Mouse (Mus musculus) frontal cortex, postnatal 25 days (tissue): ENCODE data around the gene Slc26a6.

Experiments
- DNase-seq, 2 experiments: peaks; one replicate each; pipeline ENCODE4 v3.0.0; 2022; ENCODE audit warnings: low spot score in 2 of 2

Gene Slc26a6

DNA sequence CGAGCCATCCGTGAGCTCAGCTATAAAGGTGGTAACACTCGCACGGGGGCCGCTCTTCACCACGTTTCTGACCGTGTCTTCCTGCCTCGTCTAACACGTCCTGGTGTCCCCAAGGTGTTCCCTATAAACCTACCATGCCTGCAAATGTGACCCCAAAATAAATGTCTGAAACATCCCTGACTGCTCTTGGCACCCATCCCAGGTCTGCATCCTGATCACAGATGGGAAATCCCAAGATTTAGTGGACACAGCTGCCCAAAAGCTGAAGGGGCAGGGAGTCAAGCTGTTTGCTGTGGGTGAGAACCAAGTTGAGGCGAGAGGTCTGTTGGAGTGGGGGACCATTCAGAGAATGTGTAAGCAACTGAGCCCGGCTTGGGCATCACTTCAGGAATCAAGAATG is 102.2 kb downstream of the Slc26a6 start:
- DNase-seq, result no peak

DNA sequence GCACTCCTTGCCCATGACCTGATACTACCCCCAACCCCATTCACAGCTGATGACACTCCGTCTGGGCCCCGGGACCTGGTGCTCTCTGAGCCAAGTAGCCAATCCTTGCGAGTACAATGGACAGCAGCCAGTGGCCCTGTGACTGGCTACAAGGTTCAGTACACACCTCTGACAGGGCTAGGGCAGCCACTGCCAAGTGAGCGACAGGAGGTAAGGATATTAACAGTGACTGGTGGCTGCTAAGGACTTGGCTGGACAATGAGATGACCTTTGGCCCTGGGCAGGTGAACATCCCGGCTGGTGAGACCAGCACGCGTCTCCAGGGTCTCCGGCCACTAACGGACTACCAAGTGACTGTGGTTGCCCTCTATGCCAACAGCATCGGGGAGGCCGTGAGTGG is 102.8 kb downstream of the Slc26a6 start:
- DNase-seq, result no peak
